Mouse (Mus musculus): ENCODE measurements around the gene H1f0. TPM values are rescaled to one million over a fixed set of nuclear protein-coding genes. Genes with fewer than 3 reads are reported as not detected.

The H1f0 gene
- polyA plus RNA-seq, 2 experiments = 47.8 to 65.2 TPM

DNA sequence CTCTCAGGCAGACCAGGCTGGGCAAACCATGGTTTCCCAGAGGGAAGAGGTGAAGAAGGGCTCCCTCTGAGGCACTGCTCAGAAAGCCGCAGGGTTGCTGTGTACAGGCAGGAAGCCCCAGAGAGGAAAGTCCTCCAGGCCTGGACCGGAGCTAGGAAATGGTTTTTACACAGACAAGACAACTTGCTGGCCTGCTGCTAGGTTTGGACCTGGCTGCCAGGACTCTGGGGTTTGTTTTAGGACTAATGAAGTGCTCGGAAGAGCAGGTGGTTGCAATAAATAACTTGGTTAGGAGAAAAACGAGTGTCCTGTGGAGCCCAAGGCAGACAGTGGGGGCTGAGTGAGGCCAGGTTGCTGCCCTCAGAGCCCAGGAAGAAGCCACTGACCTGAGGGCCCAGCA is 19.9 kb downstream of the H1f0 start:
- no peak overlapping the region for H3K9ac ChIP-seq (replicated peaks)
- ATAC-seq (ENCODE audit: insufficient read depth) (no peak), DNase-seq (ENCODE audit: low read depth in 3 of 3, low spot score in 3 of 3) (no peak)
- H3K4me3 ChIP-seq (ENCODE audit: insufficient read depth in 1 of 2, low read depth in 2 of 2, low read length in 2 of 2) = no peak overlapping the region
- no peak for TF ChIP-seq EP300 (IDR thresholded peaks at IDR 0.05; ENCODE audit: low read depth)
- no peak for TF ChIP-seq CTCF (IDR thresholded peaks at IDR 0.05; ENCODE audit: low read depth)
- peaks cover 0 to 9% of the 10 kb centered on the region in 2 experiments; a peak in 2 of 4 replicates for H3K4me1 ChIP-seq (replicated peaks; ENCODE audit: control insufficient read depth in 2 of 2, insufficient read depth in 2 of 2, low read length in 1 of 2)
- no peak overlapping the region for H3K27ac ChIP-seq
- no peak overlapping the region for H3K4me2 ChIP-seq (ENCODE audit: low read depth)
- H3K36me3 ChIP-seq (replicated peaks; ENCODE audit: control insufficient read depth, insufficient read depth, low read depth) = peaks cover 4% of the 10 kb centered on the region
- H3K9me3 ChIP-seq (ENCODE audit: control insufficient read depth, low read length) = no peaks in the 10 kb centered on the region
- peaks cover 7% of the 10 kb centered on the region for H3K27me3 ChIP-seq (ENCODE audit: control insufficient read depth, insufficient read depth, low read length)
- WGBS (ENCODE audit: insufficient replicate concordance) = 57% methylated on average over 4 of the region's 4 CpGs

GRCm38 (mm10) chr15:79050160-79050845 is 22.1 kb downstream of the H1f0 start:
- TF ChIP-seq EP300 (IDR thresholded peaks at IDR 0.05; ENCODE audit: low read depth) = no peak
- TF ChIP-seq CTCF (IDR thresholded peaks at IDR 0.05; ENCODE audit: low read depth) = no peak
- no peaks in the 10 kb centered on the region for H3K9me3 ChIP-seq (ENCODE audit: control insufficient read depth, low read length)
- H3K36me3 ChIP-seq (replicated peaks; ENCODE audit: control insufficient read depth, insufficient read depth, low read depth) = peaks cover 25% of the 10 kb centered on the region
- H3K4me3 ChIP-seq (ENCODE audit: insufficient read depth in 1 of 2, low read depth in 2 of 2, low read length in 2 of 2) = no peak overlapping the region
- no peak for ATAC-seq (ENCODE audit: insufficient read depth)
- no peak overlapping the region for H3K9ac ChIP-seq (replicated peaks)
- no peak for DNase-seq (ENCODE audit: low read depth in 3 of 3, low spot score in 3 of 3)
- H3K4me2 ChIP-seq (ENCODE audit: low read depth) = no peak overlapping the region
- peaks cover 0 to 9% of the 10 kb centered on the region in 2 experiments; a peak in 2 of 4 replicates for H3K4me1 ChIP-seq (replicated peaks; ENCODE audit: control insufficient read depth in 2 of 2, insufficient read depth in 2 of 2, low read length in 1 of 2)
- WGBS (ENCODE audit: insufficient replicate concordance) = 63% methylated on average over 9 of the region's 9 CpGs
- H3K27ac ChIP-seq = no peak overlapping the region
- H3K27me3 ChIP-seq (ENCODE audit: control insufficient read depth, insufficient read depth, low read length) = no peaks in the 10 kb centered on the region

DNA sequence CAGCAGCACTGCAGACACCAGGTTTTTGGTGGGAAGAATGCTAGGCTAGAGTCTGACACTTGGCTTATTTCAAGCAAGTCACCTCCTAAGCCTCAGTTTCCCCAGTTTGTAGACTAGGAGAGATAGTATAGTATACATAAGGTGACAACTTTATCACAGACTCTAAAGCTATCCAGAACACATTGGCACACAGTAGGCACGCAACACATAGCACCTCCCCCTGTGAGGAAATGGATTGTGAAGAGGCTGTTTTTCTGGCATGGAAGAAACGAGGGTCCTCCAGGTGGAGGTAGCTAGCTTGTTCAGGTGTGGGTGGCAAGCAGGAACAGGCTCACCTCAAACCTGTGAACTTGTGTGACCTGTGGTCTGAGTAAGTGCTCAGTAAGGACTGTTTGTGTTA is 22.7 kb downstream of the H1f0 start:
- ATAC-seq (ENCODE audit: insufficient read depth) = no peak
- peaks cover 0 to 9% of the 10 kb centered on the region in 2 experiments; a peak in 2 of 4 replicates for H3K4me1 ChIP-seq (replicated peaks; ENCODE audit: control insufficient read depth in 2 of 2, insufficient read depth in 2 of 2, low read length in 1 of 2)
- H3K4me3 ChIP-seq (ENCODE audit: insufficient read depth in 1 of 2, low read depth in 2 of 2, low read length in 2 of 2) = no peak overlapping the region
- H3K27me3 ChIP-seq (ENCODE audit: control insufficient read depth, insufficient read depth, low read length) = no peaks in the 10 kb centered on the region
- H3K4me2 ChIP-seq (ENCODE audit: low read depth) = no peak overlapping the region; the same call in 1 of the 2 replicates
- no peak for DNase-seq (ENCODE audit: low read depth in 3 of 3, low spot score in 3 of 3)
- TF ChIP-seq EP300 (IDR thresholded peaks at IDR 0.05; ENCODE audit: low read depth) (no peak), CTCF (IDR thresholded peaks at IDR 0.05; ENCODE audit: low read depth) (no peak)
- WGBS (ENCODE audit: insufficient replicate concordance) = 66% methylated on average over 2 of the region's 2 CpGs
- no peak overlapping the region for H3K27ac ChIP-seq
- no peak overlapping the region for H3K9ac ChIP-seq (replicated peaks)
- H3K9me3 ChIP-seq (ENCODE audit: control insufficient read depth, low read length) = no peaks in the 10 kb centered on the region
- peaks cover 32% of the 10 kb centered on the region for H3K36me3 ChIP-seq (replicated peaks; ENCODE audit: control insufficient read depth, insufficient read depth, low read depth)

GRCm38 (mm10) chr15:79051461-79052360 is 23.5 kb downstream of the H1f0 start:
- H3K9ac ChIP-seq (replicated peaks) = no peak overlapping the region
- TF ChIP-seq EP300 (IDR thresholded peaks at IDR 0.05; ENCODE audit: low read depth) (no peak), CTCF (IDR thresholded peaks at IDR 0.05; ENCODE audit: low read depth) (no peak)
- H3K27ac ChIP-seq = no peak overlapping the region
- ATAC-seq (ENCODE audit: insufficient read depth) (peak; percentile 19; the same call in 1 of the 2 replicates), DNase-seq (ENCODE audit: low read depth in 3 of 3, low spot score in 3 of 3) (no peak)
- peaks cover 39% of the 10 kb centered on the region for H3K36me3 ChIP-seq (replicated peaks; ENCODE audit: control insufficient read depth, insufficient read depth, low read depth)
- no peaks in the 10 kb centered on the region for H3K27me3 ChIP-seq (ENCODE audit: control insufficient read depth, insufficient read depth, low read length)
- no peak overlapping the region for H3K4me3 ChIP-seq (ENCODE audit: insufficient read depth in 1 of 2, low read depth in 2 of 2, low read length in 2 of 2)
- WGBS (ENCODE audit: insufficient replicate concordance) = 46% methylated on average over 13 of the region's 13 CpGs
- peak overlapping the region; percentile 16; the same call in 1 of the 2 replicates for H3K4me2 ChIP-seq (ENCODE audit: low read depth)
- H3K9me3 ChIP-seq (ENCODE audit: control insufficient read depth, low read length) = no peaks in the 10 kb centered on the region
- H3K4me1 ChIP-seq (replicated peaks; ENCODE audit: control insufficient read depth in 2 of 2, insufficient read depth in 2 of 2, low read length in 1 of 2) = peaks cover 0 to 9% of the 10 kb centered on the region in 2 experiments; a peak in 2 of 4 replicates

DNA sequence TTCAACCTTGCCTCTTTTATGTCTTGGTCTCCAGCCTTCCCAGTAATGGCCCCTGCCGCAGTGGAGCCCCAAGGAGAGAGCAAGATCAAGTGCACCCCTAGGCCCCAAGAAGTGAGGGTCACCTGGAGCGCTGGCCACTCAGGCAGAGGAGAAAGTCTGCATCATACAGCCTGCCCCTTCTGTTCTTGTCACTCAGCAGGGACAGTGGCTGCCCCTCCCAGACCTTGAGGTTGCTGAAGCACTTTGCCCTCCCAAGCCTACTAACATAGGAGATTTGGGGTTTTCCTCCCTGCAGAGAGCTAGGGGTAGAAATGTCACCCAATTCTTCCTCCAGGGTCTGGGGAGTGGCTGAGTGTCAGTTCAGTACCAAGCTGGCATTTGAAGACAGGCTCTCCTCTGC is 24.1 kb downstream of the H1f0 start:
- Histone ChIP-seq H3K9ac (replicated peaks) (no peak overlapping the region), H3K4me1 (replicated peaks; ENCODE audit: control insufficient read depth in 2 of 2, insufficient read depth in 2 of 2, low read length in 1 of 2) (peaks cover 0 to 10% of the 10 kb centered on the region in 2 experiments; a peak in 3 of 4 replicates), H3K4me2 (ENCODE audit: low read depth) (no peak overlapping the region), H3K27ac (no peak overlapping the region), H3K36me3 (replicated peaks; ENCODE audit: control insufficient read depth, insufficient read depth, low read depth) (peaks cover 46% of the 10 kb centered on the region), H3K4me3 (ENCODE audit: insufficient read depth in 1 of 2, low read depth in 2 of 2, low read length in 2 of 2) (no peak overlapping the region), H3K27me3 (ENCODE audit: control insufficient read depth, insufficient read depth, low read length) (no peaks in the 10 kb centered on the region), H3K9me3 (ENCODE audit: control insufficient read depth, low read length) (no peaks in the 10 kb centered on the region)
- no peak for TF ChIP-seq CTCF (IDR thresholded peaks at IDR 0.05; ENCODE audit: low read depth)
- no peak for TF ChIP-seq EP300 (IDR thresholded peaks at IDR 0.05; ENCODE audit: low read depth)
- DNase-seq (ENCODE audit: low read depth in 3 of 3, low spot score in 3 of 3) (no peak), ATAC-seq (ENCODE audit: insufficient read depth) (no peak)
- 93% methylated on average over 2 of the region's 2 CpGs for WGBS (ENCODE audit: insufficient replicate concordance)
